Mouse (Mus musculus) lung, postnatal 0 days (tissue): ENCODE data around the gene 7420426K07Rik.

Experiments
- CTCF ChIP-seq: IDR thresholded peaks from 2 replicates; pipeline ENCODE4 v1.5.1; 2016; ENCODE audit warnings: antibody characterized with exemption, mild to moderate bottlenecking
- EP300 ChIP-seq: IDR thresholded peaks from 2 replicates; pipeline ENCODE4 v1.6.1; 2016; ENCODE audit warnings: antibody characterized with exemption, mild to moderate bottlenecking, control low read depth

- TF ChIP-seq EP300: no peak
- no peak for TF ChIP-seq CTCF
These were observed 46.7 kb upstream of the 7420426K07Rik start, which contains the start of gene Prr23a2 for GRCm38 (mm10) chr9:98856210-98856609.
